Mouse (Mus musculus) CD4-positive, CD25-positive, alpha-beta regulatory T cell, adult 2 months (primary cell): ENCODE results near the gene Frmd8.

ENCODE experiments used
- DNase-seq: peaks from one replicate; pipeline ENCODE4 v3.0.0-alpha.2; 2012; ENCODE audit warnings: low read depth, low spot score

The Frmd8 gene

GRCm38 (mm10) chr19:5849843-5850527, 25.1 kb downstream of the Frmd8 start:
- peak; percentile 95 for DNase-seq

GRCm38 (mm10) chr19:5848826-5849672, 26.0 kb downstream of the Frmd8 start:
- peak; percentile 27 for DNase-seq

GRCm38 (mm10) chr19:5848032-5848825, 26.8 kb downstream of the Frmd8 start:
- DNase-seq, result peak; percentile 36

- DNase-seq, result no peak
These were observed 27.7 kb downstream of the Frmd8 start for GRCm38 (mm10) chr19:5847306-5847796.

GRCm38 (mm10) chr19:5846557-5847305, 28.3 kb downstream of the Frmd8 start:
- peak; percentile 72 for DNase-seq

- DNase-seq, result no peak
These were observed 28.9 kb downstream of the Frmd8 start for GRCm38 (mm10) chr19:5846154-5846553.

GRCm38 (mm10) chr19:5845319-5846135, 29.5 kb downstream of the Frmd8 start:
- peak; percentile 98 for DNase-seq

- no peak for DNase-seq
These were observed 30.2 kb downstream of the Frmd8 start for GRCm38 (mm10) chr19:5844831-5845318.

- DNase-seq, result peak; percentile 63
These were observed 31.0 kb downstream of the Frmd8 start for GRCm38 (mm10) chr19:5843781-5844691.

- peak; percentile 66 for DNase-seq
These were observed 32.0 kb downstream of the Frmd8 start for GRCm38 (mm10) chr19:5842785-5843730.

- peak; percentile 38 for DNase-seq
These were observed 32.9 kb downstream of the Frmd8 start for GRCm38 (mm10) chr19:5841999-5842784.

GRCm38 (mm10) chr19:5841389-5841946, 33.6 kb downstream of the Frmd8 start:
- peak; percentile 35 for DNase-seq

GRCm38 (mm10) chr19:5840890-5841388, 34.1 kb downstream of the Frmd8 start:
- no peak for DNase-seq

- DNase-seq, result no peak
These were observed 34.8 kb downstream of the Frmd8 start for GRCm38 (mm10) chr19:5840086-5840889.

GRCm38 (mm10) chr19:5839317-5840085, 35.6 kb downstream of the Frmd8 start:
- no peak for DNase-seq
